Mouse (Mus musculus) C2C12 (cell line): ENCODE data around the gene Alg1.

Source experiments
- CTCF ChIP-seq: IDR thresholded peaks from one replicate; pipeline ENCODE4 v1.5.1; 2011; ENCODE audit not compliant: control insufficient read depth, insufficient read depth, insufficient read length
- FOSL1 ChIP-seq: IDR thresholded peaks from one replicate; pipeline ENCODE4 v1.8.0; 2011; ENCODE audit warnings: mild to moderate bottlenecking, low read length; ENCODE audit not compliant: poor library complexity, insufficient read depth, severe bottlenecking
- MAX ChIP-seq: IDR thresholded peaks from one replicate; pipeline ENCODE4 v1.6.1; 2011; ENCODE audit warnings: mild to moderate bottlenecking, control low read depth
- MYOG ChIP-seq: IDR thresholded peaks from one replicate; pipeline ENCODE4 v1.6.1; 2011; ENCODE audit not compliant: control insufficient read depth, insufficient read length; ENCODE audit errors: extremely low read depth
- USF1 ChIP-seq: IDR thresholded peaks from one replicate; pipeline ENCODE4 v1.6.1; 2011; ENCODE audit warnings: low read depth, mild to moderate bottlenecking, control low read depth, moderate library complexity

DNA sequence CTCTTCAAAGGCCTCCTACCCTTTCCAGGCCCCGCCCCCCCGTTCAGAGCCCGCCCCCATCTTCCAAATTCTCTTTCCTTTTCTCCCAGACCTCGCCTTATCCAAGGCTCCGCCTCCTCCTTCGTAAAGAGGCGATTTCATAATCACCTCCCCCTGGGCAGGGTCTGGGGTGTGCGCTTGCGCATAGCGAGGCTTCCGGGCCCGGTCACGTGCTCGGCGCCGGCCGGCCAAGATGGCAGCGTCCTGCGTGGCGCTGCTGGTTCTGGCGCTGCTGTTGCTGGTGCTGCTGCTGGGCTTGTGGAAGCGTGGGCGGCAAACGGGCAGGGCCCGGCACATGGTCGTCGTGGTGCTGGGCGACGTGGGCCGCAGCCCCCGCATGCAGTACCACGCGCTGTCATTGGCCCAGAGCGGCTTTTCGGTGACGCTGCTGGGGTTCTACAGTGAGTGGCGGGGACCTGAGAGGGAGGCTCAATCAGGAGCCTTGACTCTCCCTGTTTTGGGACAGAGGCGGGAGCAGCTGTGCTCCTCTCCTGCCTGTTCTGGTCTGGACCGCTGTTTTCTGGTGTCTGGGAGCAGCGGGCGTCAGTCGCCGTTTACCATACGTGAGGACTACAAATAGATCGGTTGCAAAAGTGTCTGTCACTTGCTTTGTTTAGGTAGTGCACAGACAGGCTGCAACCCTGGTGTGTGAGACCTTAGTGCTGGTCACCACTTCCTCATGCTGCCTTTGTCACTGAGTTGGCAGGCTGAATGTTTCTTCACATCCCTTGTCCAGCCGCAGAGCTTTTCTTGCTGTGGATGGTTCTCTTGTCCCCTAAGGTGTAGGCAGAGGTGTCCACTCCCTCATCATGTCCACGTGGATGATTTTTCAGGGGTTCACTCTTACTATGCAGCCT, at the start of gene Alg1:
- TF ChIP-seq CTCF: no peak
- TF ChIP-seq USF1: peak; percentile 97
- TF ChIP-seq MAX: peak; percentile 90
- TF ChIP-seq MYOG: no peak
- no peak for TF ChIP-seq FOSL1
